In the genomic region with DNA sequence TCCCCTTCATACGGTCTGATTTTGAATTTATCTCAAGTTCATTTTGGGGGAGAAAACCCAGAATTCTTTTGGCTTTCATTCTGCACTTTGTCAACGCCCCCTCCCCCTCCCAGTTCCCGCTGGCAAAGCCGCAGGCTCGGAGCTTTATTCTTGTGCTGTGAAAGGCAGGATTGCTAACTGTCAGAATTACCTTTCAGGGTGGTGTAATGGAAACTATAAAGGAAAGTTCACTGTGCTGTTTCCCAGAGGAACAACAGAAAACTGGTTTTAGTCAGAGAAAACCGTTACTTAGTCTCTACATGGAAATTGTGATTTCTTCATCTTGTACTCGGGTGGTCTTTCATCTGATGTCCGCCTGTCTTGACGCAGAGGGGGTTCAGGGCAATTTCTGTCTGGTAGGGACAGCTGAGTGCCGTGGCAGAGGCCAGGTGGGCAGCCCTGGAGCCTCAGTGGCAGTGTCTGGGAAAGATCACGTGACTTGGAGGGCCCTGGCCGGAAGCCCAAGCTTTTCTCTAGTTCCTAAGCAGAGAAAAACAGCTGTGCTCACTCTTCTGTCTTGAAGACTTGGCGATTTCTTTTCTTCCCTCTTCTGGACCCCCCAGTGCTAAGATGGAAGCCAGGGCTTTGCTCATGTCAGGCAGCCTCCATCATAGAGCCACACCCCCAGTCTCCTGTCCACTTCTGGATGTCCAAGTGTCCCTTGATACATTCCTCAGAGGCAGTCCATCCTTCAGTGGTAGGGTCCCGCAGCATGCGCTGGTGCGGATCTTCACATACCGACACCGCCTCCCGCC, we compare ENCODE assay signal across 9 mouse cellular contexts.
A peak's percentile ranks its signal among the peaks of the same experiment; 100 is the strongest.
DNase-seq lines count a peak whose midpoint lies in the region; ATAC-seq and TF ChIP-seq lines count a peak whose summit lies in the region.
"Had no signal": no experiment of that assay in that cellular context is flagged by ENCODE, and none has a peak within 500 bp of the region (broad histone marks: within the 10 kb centered on the region; RNA-seq: fewer than 3 reads in every experiment).

No protein-coding gene starts in this region.

- no peak overlapping the region for H3K4me3 ChIP-seq in kidney, postnatal 0 days (replicated peaks; ENCODE audit: low read depth, low read length)
- no peak overlapping the region; the same call in 1 of the 2 replicates for H3K4me3 ChIP-seq in forebrain, embryonic 11.5 days (ENCODE audit: low read depth, low read length)
- H3K4me3 ChIP-seq in hindbrain, embryonic 12.5 days = no peak overlapping the region
- peak overlapping the region; percentile 8; the same call in 1 of the 2 replicates for H3K4me3 ChIP-seq in midbrain, embryonic 15.5 days
- H3K4me3 ChIP-seq: liver, embryonic 13.5 days had no signal

- no peak overlapping the region for H3K27ac ChIP-seq in kidney, postnatal 0 days
- H3K27ac ChIP-seq in forebrain, embryonic 11.5 days (ENCODE audit: low read depth, low read length) = no peak overlapping the region
- H3K27ac ChIP-seq in hindbrain, embryonic 12.5 days = peak overlapping the region; percentile 30; the same call in 1 of the 2 replicates
- H3K27ac ChIP-seq in midbrain, embryonic 15.5 days = no peak overlapping the region
- H3K27ac ChIP-seq: liver, embryonic 13.5 days had no signal

- H3K4me2 ChIP-seq in kidney, postnatal 0 days (ENCODE audit: low read length) = peak overlapping the region; percentile 5; the same call in 1 of the 2 replicates
- peak overlapping the region; percentile 37; the same call in 1 of the 2 replicates for H3K4me2 ChIP-seq in forebrain, embryonic 11.5 days (ENCODE audit: low read depth, low read length, severe bottlenecking)
- peak overlapping the region; percentile 40 for H3K4me2 ChIP-seq in hindbrain, embryonic 12.5 days (replicated peaks)
- H3K4me2 ChIP-seq in midbrain, embryonic 15.5 days = peak overlapping the region; percentile 39
- H3K4me2 ChIP-seq: liver, embryonic 13.5 days had no signal

- no peaks in the 10 kb centered on the region for H3K9me3 ChIP-seq in kidney, postnatal 0 days (replicated peaks; ENCODE audit: low read length)
- no peaks in the 10 kb centered on the region for H3K9me3 ChIP-seq in forebrain, embryonic 11.5 days (ENCODE audit: control insufficient read depth, low read length)
- no peaks in the 10 kb centered on the region for H3K9me3 ChIP-seq in hindbrain, embryonic 12.5 days (replicated peaks)
- no peaks in the 10 kb centered on the region for H3K9me3 ChIP-seq in midbrain, embryonic 15.5 days
- H3K9me3 ChIP-seq: liver, embryonic 13.5 days had no signal

- H3K36me3 ChIP-seq in kidney, postnatal 0 days (ENCODE audit: insufficient read depth, low read length) = no peaks in the 10 kb centered on the region
- H3K36me3 ChIP-seq in forebrain, embryonic 11.5 days (ENCODE audit: control insufficient read depth, insufficient read depth, low read length) = no peaks in the 10 kb centered on the region
- no peaks in the 10 kb centered on the region for H3K36me3 ChIP-seq in hindbrain, embryonic 12.5 days
- H3K36me3 ChIP-seq in midbrain, embryonic 15.5 days (replicated peaks) = no peaks in the 10 kb centered on the region
- H3K36me3 ChIP-seq: liver, embryonic 13.5 days had no signal

- H3K27me3 ChIP-seq in kidney, postnatal 0 days (ENCODE audit: insufficient read depth, low read length) = no peaks in the 10 kb centered on the region
- no peaks in the 10 kb centered on the region; the same call in 1 of the 2 replicates for H3K27me3 ChIP-seq in forebrain, embryonic 11.5 days (ENCODE audit: control insufficient read depth, insufficient read depth, low read length)
- peaks cover 11% of the 10 kb centered on the region for H3K27me3 ChIP-seq in hindbrain, embryonic 12.5 days
- no peaks in the 10 kb centered on the region for H3K27me3 ChIP-seq in midbrain, embryonic 15.5 days (replicated peaks)
- H3K27me3 ChIP-seq: liver, embryonic 13.5 days had no signal

- H3K9ac ChIP-seq in kidney, postnatal 0 days (ENCODE audit: low read depth, low read length) = no peak overlapping the region
- no peak overlapping the region for H3K9ac ChIP-seq in forebrain, embryonic 11.5 days (ENCODE audit: low read length)
- H3K9ac ChIP-seq in hindbrain, embryonic 12.5 days = peak overlapping the region; percentile 38; the same call in 1 of the 2 replicates
- H3K9ac ChIP-seq in midbrain, embryonic 15.5 days = no peak overlapping the region
- H3K9ac ChIP-seq: liver, embryonic 13.5 days had no signal

- DNase-seq in kidney, postnatal 0 days (ENCODE audit: low spot score) = peak; percentile 83
- no peak for DNase-seq in kidney, adult 11 months
- no peak for DNase-seq in forebrain, embryonic 11.5 days (ENCODE audit: low spot score)
- no peak for DNase-seq in layer of hippocampus, postnatal 25 days (ENCODE audit: extremely low spot score in 1 of 2, low spot score in 1 of 2)
- DNase-seq in adrenal gland, postnatal 14 days = no peak
- DNase-seq in cerebellum, adult 9-11 months = no peak
- DNase-seq: liver, embryonic 13.5 days had no signal

- TF ChIP-seq CTCF in kidney, postnatal 0 days (IDR thresholded peaks at IDR 0.05; ENCODE audit: low read depth) = no peak

- H3K4me1 ChIP-seq in kidney, postnatal 0 days (replicated peaks; ENCODE audit: insufficient read depth, low read length) = 0 out of 2 replicates have a peak, but pooled peaks cover 3% of the 10 kb centered on the region
- peaks cover 23% of the 10 kb centered on the region for H3K4me1 ChIP-seq in forebrain, embryonic 11.5 days (replicated peaks; ENCODE audit: control insufficient read depth, insufficient read depth, low read length)
- H3K4me1 ChIP-seq in hindbrain, embryonic 12.5 days = peaks cover 41% of the 10 kb centered on the region
- H3K4me1 ChIP-seq in midbrain, embryonic 15.5 days = peaks cover 42% of the 10 kb centered on the region
- H3K4me1 ChIP-seq: liver, embryonic 13.5 days had no signal

- WGBS in kidney, postnatal 0 days = 41% methylated on average over 19 of the region's 19 CpGs
- 38% methylated on average over 19 of the region's 19 CpGs for WGBS in forebrain, embryonic 11.5 days
- 35% methylated on average over 19 of the region's 19 CpGs for WGBS in hindbrain, embryonic 12.5 days
- 22% methylated on average over 19 of the region's 19 CpGs for WGBS in midbrain, embryonic 15.5 days

- ATAC-seq in kidney, postnatal 0 days (replicated peaks; ENCODE audit: low FRiP score, low read depth) = no peak
- ATAC-seq in forebrain, embryonic 11.5 days (replicated peaks; ENCODE audit: low FRiP score) = peak; percentile 61; the same call in 1 of the 2 replicates
- no peak; the same call in 1 of the 2 replicates for ATAC-seq in hindbrain, embryonic 12.5 days (ENCODE audit: low FRiP score)
- ATAC-seq in midbrain, embryonic 15.5 days (replicated peaks) = no peak; the same call in 1 of the 2 replicates
